Mouse (Mus musculus) CH12.LX (cell line): ENCODE results near the gene Xrn2. TPM values are rescaled to one million over a fixed set of nuclear protein-coding genes. Genes with fewer than 3 reads are reported as not detected.

Experiments
- DNase-seq: peaks from one replicate; pipeline ENCODE4 v3.0.0-alpha.2; 2013; ENCODE audit errors: extremely low read depth
- H3K27ac ChIP-seq: 2 replicates; pipeline ENCODE4 v1.5.1; 2012; ENCODE audit warnings: low read depth, mild to moderate bottlenecking, control low read depth, moderate library complexity; ENCODE audit not compliant: insufficient read depth
- H3K27me3 ChIP-seq: replicated peaks from 2 replicates; pipeline ENCODE3; 2012; ENCODE audit warnings: inconsistent platforms
- H3K36me3 ChIP-seq, 2 experiments: replicated peaks in 1 of 2; 2 replicates each; pipeline versions ENCODE3 to v1.6.1; 2012; ENCODE audit warnings: inconsistent platforms in 1 of 2, low read length in 1 of 2, mild to moderate bottlenecking in 1 of 2, mixed read lengths in 1 of 2, moderate library complexity in 1 of 2; ENCODE audit not compliant: control insufficient read depth in 1 of 2, insufficient read depth in 1 of 2
- H3K4me1 ChIP-seq, 2 experiments: 2 replicates each; pipeline ENCODE4 v1.6.1; 2012; ENCODE audit warnings: inconsistent platforms in 1 of 2, moderate library complexity in 1 of 2; ENCODE audit not compliant: insufficient read depth in 2 of 2, control insufficient read depth in 1 of 2
- H3K4me2 ChIP-seq: 2 replicates; pipeline ENCODE4 v1.6.1; 2012; ENCODE audit warnings: low read depth, mild to moderate bottlenecking, control low read depth; ENCODE audit not compliant: poor library complexity, insufficient read depth, severe bottlenecking
- H3K4me3 ChIP-seq, 3 experiments: fragments of 150-350 bp in 1 of 3; sonication (generic) in 1 of 3; replicated peaks in 1 of 3; 2 replicates each; pipeline versions ENCODE3 to v1.5.1; 2011 to 2012; ENCODE audit warnings: low read depth in 2 of 3, low read length in 2 of 3, mild to moderate bottlenecking in 2 of 3, moderate library complexity in 2 of 3, control low read depth in 1 of 3, improper control_type of control experiment in 1 of 3, inconsistent platforms in 1 of 3, mixed read lengths in 1 of 3; ENCODE audit not compliant: poor library complexity in 1 of 3
- H3K79me2 ChIP-seq: replicated peaks from 2 replicates; pipeline ENCODE4 v1.6.1; 2012; ENCODE audit warnings: mild to moderate bottlenecking, moderate library complexity; ENCODE audit not compliant: control insufficient read depth, poor library complexity, insufficient read depth, severe bottlenecking; ENCODE audit errors: extremely low read depth
- H3K9ac ChIP-seq: 2 replicates; pipeline ENCODE4 v1.6.1; 2012; ENCODE audit warnings: low read depth, mild to moderate bottlenecking, control low read depth, moderate library complexity; ENCODE audit not compliant: insufficient read depth
- H3K9me3 ChIP-seq: replicated peaks from 2 replicates; pipeline ENCODE3; 2012; ENCODE audit warnings: low read length, inconsistent platforms, mixed read lengths
- CHD1 ChIP-seq: IDR thresholded peaks from 2 replicates; pipeline ENCODE4 v1.6.1; 2012; ENCODE audit warnings: low read depth, low read length, improper control_type of control experiment, inconsistent platforms
- CTCF ChIP-seq, 2 experiments: IDR thresholded peaks in 1 of 2; conservative IDR thresholded peaks in 1 of 2; 2 replicates each; pipeline ENCODE4 v1.5.1; 2011 to 2012; ENCODE audit warnings: low read depth in 2 of 2, low read length in 2 of 2, improper control_type of control experiment in 1 of 2, inconsistent platforms in 1 of 2, mild to moderate bottlenecking in 1 of 2, moderate library complexity in 1 of 2
- E2F4 ChIP-seq: IDR thresholded peaks from 2 replicates; pipeline ENCODE4 v1.6.1; 2011; ENCODE audit warnings: low read depth, low read length, improper control_type of control experiment; ENCODE audit not compliant: insufficient replicate concordance
- ETS1 ChIP-seq: conservative IDR thresholded peaks from 2 replicates; pipeline ENCODE4 v1.6.1; 2012; ENCODE audit warnings: low read depth, mild to moderate bottlenecking, inconsistent platforms, low read length, improper control_type of control experiment, moderate library complexity
- GABPA ChIP-seq: IDR thresholded peaks from 2 replicates; pipeline ENCODE4 v1.6.1; 2012; ENCODE audit warnings: low read depth, low read length, improper control_type of control experiment, inconsistent platforms; ENCODE audit not compliant: insufficient replicate concordance
- HCFC1 ChIP-seq: IDR thresholded peaks from 2 replicates; pipeline ENCODE4 v1.6.1; 2012; ENCODE audit warnings: low read depth, mild to moderate bottlenecking, inconsistent platforms, low read length, improper control_type of control experiment
- MAFK ChIP-seq: IDR thresholded peaks from 2 replicates; pipeline ENCODE4 v1.6.1; 2011; ENCODE audit warnings: low read length, improper control_type of control experiment; ENCODE audit not compliant: insufficient replicate concordance
- MYC ChIP-seq: IDR thresholded peaks from 2 replicates; pipeline ENCODE4 v1.6.1; 2011; ENCODE audit warnings: low read depth, mild to moderate bottlenecking, improper control_type of control experiment, low read length
- NELFE ChIP-seq: IDR thresholded peaks from 2 replicates; pipeline ENCODE4 v1.6.1; 2011; ENCODE audit warnings: low read depth, low read length, improper control_type of control experiment
- POLR2A ChIP-seq: IDR thresholded peaks from 2 replicates; pipeline ENCODE4 v1.6.1; 2011; ENCODE audit warnings: low read depth, mild to moderate bottlenecking, improper control_type of control experiment, low read length
- RAD21 ChIP-seq: IDR thresholded peaks from 2 replicates; pipeline ENCODE4 v1.6.1; 2011; ENCODE audit warnings: low read depth, mild to moderate bottlenecking, low read length, improper control_type of control experiment, moderate library complexity
- RCOR1 ChIP-seq: conservative IDR thresholded peaks from 2 replicates; pipeline ENCODE4 v1.6.1; 2012; ENCODE audit warnings: low read depth, mild to moderate bottlenecking, inconsistent platforms, low read length, improper control_type of control experiment
- SIN3A ChIP-seq: IDR thresholded peaks from 2 replicates; pipeline ENCODE4 v1.6.1; 2012; ENCODE audit warnings: low read length, improper control_type of control experiment, inconsistent platforms
- SMC3 ChIP-seq: IDR thresholded peaks from 2 replicates; pipeline ENCODE4 v1.6.1; 2011; ENCODE audit warnings: low read depth, low read length, improper control_type of control experiment
- TBP ChIP-seq: conservative IDR thresholded peaks from 2 replicates; pipeline ENCODE4 v1.6.1; 2011; ENCODE audit warnings: low read depth, low read length, improper control_type of control experiment
- TCF12 ChIP-seq: IDR thresholded peaks from 2 replicates; pipeline ENCODE4 v1.6.1; 2014; ENCODE audit warnings: low read depth, mild to moderate bottlenecking, inconsistent platforms, low read length, improper control_type of control experiment
- USF1 ChIP-seq: IDR thresholded peaks from 2 replicates; pipeline ENCODE4 v1.6.1; 2014; ENCODE audit warnings: low read depth, mild to moderate bottlenecking, inconsistent platforms, low read length, improper control_type of control experiment
- USF2 ChIP-seq: conservative IDR thresholded peaks from 2 replicates; pipeline ENCODE4 v1.6.1; 2011; ENCODE audit warnings: low read depth, low read length, improper control_type of control experiment
- ZKSCAN1 ChIP-seq: IDR thresholded peaks from 2 replicates; pipeline ENCODE4 v1.6.1; 2012; ENCODE audit warnings: low read depth, inconsistent platforms, low read length, improper control_type of control experiment, borderline replicate concordance
- ZMIZ1 ChIP-seq: IDR thresholded peaks from 2 replicates; pipeline ENCODE4 v1.6.1; 2012; ENCODE audit warnings: low read depth, mild to moderate bottlenecking, inconsistent platforms, low read length, improper control_type of control experiment
- dilution Hi-C: fragments of 300-500 bp; cut with MboI; formaldehyde crosslinking; loops from 2 replicates; pipeline ENCODE4 v1.14.3; 2020; ENCODE audit warnings: low sequenced_read_pairs; ENCODE audit not compliant: extremely low pct_unique_long_range_greater_than_20kb, extremely low pct_ligation_motif_present
- in situ Hi-C: fragments of 300-500 bp; cut with MboI; formaldehyde crosslinking; loops from 3 replicates; pipeline ENCODE4 v1.14.3; 2019; ENCODE audit warnings: low sequenced_read_pairs, low pct_ligation_motif_present, low pct_unique_long_range_greater_than_20kb, mixed read lengths
- polyA plus RNA-seq: library from polyadenylated mRNA; unstranded; fragments of >175 nt; gene quantifications from 2 replicates; pipeline ENCODE4 v1.2.1, GENCODE M21; 2012; ENCODE audit warnings: low read depth; ENCODE audit not compliant: insufficient read length
- total RNA-seq, 2 experiments: library from RNA; depleted of rRNA; stranded (reverse); fragments of 300-350 nt in 1 of 2; fragments of >200 nt in 1 of 2; gene quantifications; 2 replicates each; pipeline ENCODE4 v1.2.3; 2012 to 2014

The Xrn2 gene
- total and polyA plus RNA-seq, 3 experiments: 106 to 115 (median 114) TPM

DNA sequence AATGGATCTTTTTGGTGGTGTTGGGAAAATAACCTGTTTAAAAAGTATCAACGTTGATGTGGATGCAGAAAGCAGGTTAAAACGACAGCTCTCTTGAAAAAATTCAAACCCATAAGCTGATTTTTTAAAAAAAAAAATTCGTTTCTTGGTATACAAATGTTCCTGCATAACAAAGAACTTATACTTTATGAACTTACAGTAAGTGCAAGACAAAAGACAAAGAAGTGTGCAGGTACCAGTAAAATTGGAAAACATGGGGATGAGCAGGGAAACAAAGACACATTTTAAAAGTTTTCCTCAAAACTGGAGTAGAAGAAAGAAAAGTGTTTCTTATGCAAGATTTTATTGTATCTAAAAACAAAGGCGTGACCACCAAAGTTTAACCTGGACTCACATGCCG, 73.6 kb downstream of the Xrn2 start:
- H3K9me3 ChIP-seq: peaks cover 13% of the 10 kb centered on the region
- no peak overlapping the region for H3K9ac ChIP-seq
- no peak overlapping the region for H3K27ac ChIP-seq
- no peaks in the 10 kb centered on the region for H3K79me2 ChIP-seq
- no peak for DNase-seq
- dilution Hi-C loops (no loop called here), in situ Hi-C loops (no loop called here)
- no peaks in the 10 kb centered on the region for H3K27me3 ChIP-seq
- no peaks in the 10 kb centered on the region for H3K36me3 ChIP-seq
- no peak overlapping the region for H3K4me2 ChIP-seq
- TF ChIP-seq TCF12: no peak
- no peak for TF ChIP-seq RCOR1
- no peak for TF ChIP-seq ZMIZ1
- TF ChIP-seq TBP: no peak
- no peak for TF ChIP-seq CHD1
- no peak for TF ChIP-seq E2F4
- TF ChIP-seq GABPA: no peak
- TF ChIP-seq, all 38 proteins: peak for 0
- Histone ChIP-seq H3K4me1 (no peaks in the 10 kb centered on the region), H3K4me3 (no peak overlapping the region)

- H3K4me2 ChIP-seq: no peak overlapping the region
- peaks cover 0 to 3% of the 10 kb centered on the region in 2 experiments; a peak in 2 of 4 replicates for H3K4me1 ChIP-seq
- H3K79me2 ChIP-seq: no peaks in the 10 kb centered on the region
- H3K27me3 ChIP-seq: no peaks in the 10 kb centered on the region
- no peak overlapping the region for H3K27ac ChIP-seq
- TF ChIP-seq MAFK: no peak
- in situ Hi-C loops: no loop called here
- H3K36me3 ChIP-seq: no peaks in the 10 kb centered on the region
- dilution Hi-C loops: no loop called here
- no peak for DNase-seq
- no peak overlapping the region for H3K9ac ChIP-seq
- no peak overlapping the region for H3K4me3 ChIP-seq
- no peaks in the 10 kb centered on the region for H3K9me3 ChIP-seq
These were observed 106.9 kb downstream of the Xrn2 start for GRCm38 (mm10) chr2:147119736-147120135.

DNA sequence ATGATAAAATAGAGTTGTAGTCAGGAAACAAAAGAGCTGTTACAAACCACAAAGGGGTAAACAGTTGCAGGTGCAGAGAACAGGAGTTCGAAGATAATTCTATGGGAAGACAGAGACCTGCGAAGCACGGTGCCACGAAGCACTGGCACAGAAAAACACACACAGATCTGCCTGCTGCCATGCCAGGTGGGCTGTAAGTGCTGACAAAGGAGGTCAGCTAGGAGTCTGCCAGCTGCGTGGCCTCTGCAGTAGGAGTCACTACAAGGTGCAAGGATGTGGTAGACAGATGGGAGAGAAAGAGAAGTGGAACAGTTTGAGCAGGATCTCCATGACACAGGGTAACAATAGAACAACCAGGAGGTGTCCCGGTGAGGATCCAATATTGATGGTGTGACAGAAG, 114.6 kb downstream of the Xrn2 start:
- Histone ChIP-seq H3K79me2 (no peaks in the 10 kb centered on the region), H3K27ac (no peak overlapping the region), H3K9me3 (no peaks in the 10 kb centered on the region), H3K4me3 (no peak overlapping the region), H3K4me1 (no peaks in the 10 kb centered on the region), H3K9ac (no peak overlapping the region), H3K27me3 (no peaks in the 10 kb centered on the region), H3K4me2 (no peak overlapping the region), H3K36me3 (no peaks in the 10 kb centered on the region)
- in situ Hi-C loops (no loop called here), dilution Hi-C loops (no loop called here)
- TF ChIP-seq POLR2A: no peak
- TF ChIP-seq MYC: no peak
- no peak for TF ChIP-seq TBP
- TF ChIP-seq USF1: no peak
- TF ChIP-seq ZKSCAN1: no peak
- no peak for TF ChIP-seq SIN3A
- no peak for TF ChIP-seq SMC3
- TF ChIP-seq USF2: no peak
- TF ChIP-seq ETS1: no peak
- no peak for TF ChIP-seq HCFC1
- no peak for TF ChIP-seq GABPA
- no peak for TF ChIP-seq CTCF (conservative IDR thresholded peaks at IDR 0.05 in 1 of 2, IDR thresholded peaks at IDR 0.05 in 1 of 2; ENCODE audit: low read depth in 2 of 2, low read length in 2 of 2)
- no peak for TF ChIP-seq NELFE
- no peak for TF ChIP-seq RAD21
- TF ChIP-seq MAFK: no peak
- no peak for DNase-seq
